Mouse (Mus musculus) lung, adult 2 months (tissue): Measurements from ENCODE around the gene Tctex1d2.

ENCODE experiments used
- CTCF ChIP-seq: fragments of 200-500 bp; IDR thresholded peaks from 2 replicates; pipeline ENCODE4 v1.5.1; 2011; ENCODE audit warnings: mild to moderate bottlenecking, low read length, control low read depth; ENCODE audit not compliant: insufficient read depth
- POLR2A ChIP-seq: fragments of 200-500 bp; IDR thresholded peaks from 2 replicates; pipeline ENCODE4 v1.6.1; 2011; ENCODE audit warnings: low read depth, mild to moderate bottlenecking, control low read depth, low read length, borderline replicate concordance; ENCODE audit errors: extremely low read depth

DNA sequence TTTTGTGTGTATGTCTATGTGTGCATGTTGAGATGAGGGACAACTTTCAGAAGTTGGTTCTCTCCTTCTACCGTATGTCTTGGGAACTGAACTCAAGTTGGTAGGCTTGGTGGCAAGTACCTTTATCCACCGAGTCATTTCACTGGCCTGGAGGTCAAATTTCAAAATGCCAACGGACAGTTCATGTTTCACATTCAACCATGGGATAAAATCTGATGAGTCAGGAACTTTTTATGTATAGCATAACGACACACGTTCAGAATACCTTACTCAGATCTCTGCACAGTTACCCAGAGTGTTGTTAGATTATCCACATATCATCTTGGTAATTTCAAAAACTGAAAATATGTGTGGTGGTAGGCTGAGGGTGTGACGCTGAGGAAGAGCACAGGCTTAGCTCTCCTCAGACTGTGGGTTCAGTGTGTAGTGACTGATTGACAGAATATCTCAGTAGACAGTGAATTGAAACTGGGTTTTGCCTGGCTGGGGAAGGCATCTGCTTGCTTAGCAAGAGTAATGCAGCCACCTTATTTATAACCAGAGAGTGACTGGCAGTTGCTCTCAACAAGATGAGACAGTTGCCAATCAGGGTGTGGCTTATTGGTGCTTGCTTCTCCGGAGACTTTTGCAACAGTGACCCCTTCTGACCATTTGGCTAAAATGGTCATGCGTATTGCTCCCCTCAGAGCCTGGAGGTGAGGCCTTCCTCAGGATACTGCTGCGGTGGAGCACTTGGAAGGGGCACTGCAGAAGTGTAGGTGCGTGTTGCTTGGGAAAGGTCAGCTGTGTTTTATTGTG, 38.3 kb downstream of the Tctex1d2 start:
- TF ChIP-seq CTCF, result peak; percentile 58; the same call in 1 of the 2 replicates
- no peak for TF ChIP-seq POLR2A
